Mouse (Mus musculus) mature B cell (primary cell): ENCODE results near the gene Bphl.

Experiments used
- in situ Hi-C: fragments of 300-500 bp; cut with MboI; formaldehyde crosslinking; loops from 2 replicates; pipeline ENCODE4 v1.14.3; 2019

The Bphl gene

DNA sequence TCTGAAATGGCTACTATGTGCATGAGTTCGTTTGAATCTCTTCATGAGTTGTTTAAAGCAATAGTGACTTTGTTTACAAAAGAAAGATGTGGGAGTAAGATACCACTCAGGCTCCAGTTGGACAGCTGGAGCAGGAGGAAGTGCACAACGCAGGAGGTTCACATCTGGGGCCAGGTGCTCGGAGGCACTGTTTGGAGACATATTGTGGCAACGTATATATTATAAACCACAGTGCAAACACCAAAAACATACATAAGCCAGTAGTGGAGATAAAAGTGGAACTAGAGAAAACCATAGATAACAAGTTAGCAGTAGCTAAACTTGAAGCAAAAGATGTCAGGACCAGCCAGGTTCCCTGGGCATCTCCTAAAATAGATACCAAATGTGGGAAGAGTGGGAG is 82.0 kb downstream of the Bphl start:
- in situ Hi-C loops, result no loop called here

GRCm38 (mm10) chr13:34120536-34120935 is 83.1 kb downstream of the Bphl start:
- in situ Hi-C loops, result no loop called here
